Mouse (Mus musculus) G1E (cell line): Measurements from ENCODE around the gene Trappc6b.

Experiments
- CTCF ChIP-seq: IDR thresholded peaks from 2 replicates; pipeline ENCODE4 v1.5.1; 2012; ENCODE audit warnings: low read depth, low read length, inconsistent platforms, mixed read lengths
- GATA1 ChIP-seq: IDR thresholded peaks from 2 replicates; pipeline ENCODE4 v1.6.1; 2012; ENCODE audit warnings: borderline replicate concordance, low read length, inconsistent platforms, mixed read lengths

DNA sequence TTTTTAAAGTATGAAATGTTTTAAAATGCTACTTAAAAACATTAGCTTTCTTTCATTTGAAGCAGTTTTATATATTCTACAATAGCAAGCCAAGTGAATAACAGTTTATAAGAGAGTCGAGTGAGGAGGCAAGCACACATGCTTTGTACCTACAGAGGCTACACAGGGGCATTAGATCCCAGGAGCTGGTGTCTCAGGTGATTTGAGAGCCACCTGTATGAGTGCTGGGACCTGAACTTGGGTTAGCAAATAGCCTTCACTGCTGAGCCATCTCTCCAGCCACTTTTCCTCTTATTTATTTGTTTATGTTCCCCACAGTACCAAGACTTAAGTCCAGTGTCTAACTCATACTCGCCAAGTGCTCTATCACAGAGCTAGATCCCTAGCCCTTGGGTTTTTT, 41.4 kb downstream of the Trappc6b start:
- TF ChIP-seq CTCF (no peak), GATA1 (no peak)
